Mouse (Mus musculus): Measurements from ENCODE around the gene Lrr1.
"Not testable (repeated sequence)": the region's sequence is repeated elsewhere in the genome, so short reads cannot be mapped to it uniquely, and the experiment has no call there.

Gene Lrr1

GRCm38 (mm10) chr12:69168461-69169106, at the start of gene Lrr1:
TSS of gene Lrr1 (plus strand) at chr12:69168814.
- peak; percentile 64 to 81 for DNase-seq (ENCODE audit: low spot score in 2 of 2)

GRCm38 (mm10) chr12:69119908-69120307, 48.7 kb upstream of the Lrr1 start:
- DNase-seq (ENCODE audit: low spot score in 2 of 2): no peak

DNA sequence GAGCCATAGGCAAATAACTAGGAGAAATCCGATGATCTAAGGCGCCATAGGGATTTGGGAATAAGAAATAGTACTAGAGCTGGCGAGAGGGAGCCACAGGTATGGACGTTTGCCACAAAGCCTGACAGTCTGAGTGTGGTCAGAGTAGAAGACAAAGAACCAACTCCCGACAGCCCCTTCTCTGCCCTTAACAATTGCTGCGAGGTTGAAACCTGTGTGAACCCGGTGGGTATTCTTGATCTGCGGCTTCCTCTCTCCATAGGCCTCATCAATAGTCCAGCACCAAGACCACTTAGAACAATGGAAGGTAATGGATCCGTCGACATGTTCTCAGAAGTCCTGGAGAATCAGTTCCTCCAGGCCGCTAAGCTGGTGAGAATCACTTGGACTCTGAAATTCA, 45.8 kb upstream of the Lrr1 start:
- DNase-seq (ENCODE audit: low spot score in 2 of 2): no peak

GRCm38 (mm10) chr12:69125066-69125465, 43.5 kb upstream of the Lrr1 start:
- DNase-seq (ENCODE audit: low spot score in 2 of 2): no peak

GRCm38 (mm10) chr12:69127170-69127569, 41.4 kb upstream of the Lrr1 start:
- DNase-seq (ENCODE audit: low spot score in 2 of 2): peak in 1 of 2 experiments; percentile 33

GRCm38 (mm10) chr12:69127626-69128025, 41.0 kb upstream of the Lrr1 start:
- no peak for DNase-seq (ENCODE audit: low spot score in 2 of 2)

DNA sequence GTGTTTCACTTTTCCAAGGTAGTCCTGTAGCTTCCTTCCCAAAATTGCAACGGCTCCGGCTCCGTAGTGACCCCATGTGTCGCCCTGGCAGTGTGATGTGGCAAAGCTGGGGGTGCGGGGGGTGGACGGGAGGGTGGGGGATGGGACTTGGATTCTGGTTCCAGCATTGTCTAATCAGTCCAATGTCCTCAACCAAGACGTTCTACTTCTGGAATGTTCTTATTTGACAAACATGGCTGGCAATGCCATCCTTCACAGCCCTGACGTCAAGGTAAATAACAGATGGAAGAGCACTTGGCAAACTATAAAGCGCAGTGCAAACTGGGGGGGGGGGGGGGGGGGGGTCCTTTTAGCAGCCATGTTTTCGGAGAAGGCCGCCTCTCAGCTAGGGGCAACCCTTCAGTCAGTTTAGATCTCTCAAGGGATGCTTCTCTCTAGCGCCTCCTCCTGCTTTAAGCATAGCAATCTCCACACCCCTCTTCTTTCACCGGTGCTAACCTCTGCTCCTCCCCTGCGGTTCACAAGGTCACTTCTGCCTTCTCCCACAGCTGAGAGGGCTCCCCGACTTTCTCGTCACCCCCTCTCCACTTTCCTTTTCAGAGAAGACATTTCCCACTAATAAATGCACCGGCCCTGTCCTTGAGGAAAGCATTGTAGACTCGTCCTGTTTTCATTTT, 38.8 kb upstream of the Lrr1 start:
- no peak for DNase-seq (ENCODE audit: low spot score in 2 of 2)

- no peak for DNase-seq (ENCODE audit: low spot score in 2 of 2)
Measured at GRCm38 (mm10) chr12:69130486-69130885, 38.1 kb upstream of the Lrr1 start.

- no peak for DNase-seq (ENCODE audit: low spot score in 2 of 2)
Measured at GRCm38 (mm10) chr12:69131267-69131666, 37.3 kb upstream of the Lrr1 start.

GRCm38 (mm10) chr12:69131981-69132380, 36.6 kb upstream of the Lrr1 start:
- peak in 1 of 2 experiments; percentile 14 for DNase-seq (ENCODE audit: low spot score in 2 of 2)

DNA sequence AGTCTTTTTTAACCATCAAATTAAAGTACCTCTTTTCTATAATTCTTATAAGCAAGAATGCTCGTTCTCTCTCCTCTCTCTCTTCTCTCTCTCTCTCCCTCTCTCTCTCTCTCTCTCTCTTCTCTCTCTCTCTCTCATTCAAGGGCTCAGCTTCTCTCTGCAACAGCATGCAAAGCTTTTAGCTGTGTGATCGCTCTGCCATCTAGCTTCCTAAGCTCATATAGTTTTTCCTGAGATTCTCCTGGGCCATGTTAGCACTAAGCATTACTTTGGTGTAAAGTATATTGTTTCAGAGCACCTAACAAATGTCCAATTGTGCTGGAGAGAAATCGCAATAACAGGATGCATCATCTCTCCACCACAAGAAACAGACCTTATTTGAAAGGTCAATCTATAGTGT, 29.4 kb upstream of the Lrr1 start:
- no peak for DNase-seq (ENCODE audit: low spot score in 2 of 2)

GRCm38 (mm10) chr12:69139841-69140240, 28.8 kb upstream of the Lrr1 start:
- no peak for DNase-seq (ENCODE audit: low spot score in 2 of 2)

DNA sequence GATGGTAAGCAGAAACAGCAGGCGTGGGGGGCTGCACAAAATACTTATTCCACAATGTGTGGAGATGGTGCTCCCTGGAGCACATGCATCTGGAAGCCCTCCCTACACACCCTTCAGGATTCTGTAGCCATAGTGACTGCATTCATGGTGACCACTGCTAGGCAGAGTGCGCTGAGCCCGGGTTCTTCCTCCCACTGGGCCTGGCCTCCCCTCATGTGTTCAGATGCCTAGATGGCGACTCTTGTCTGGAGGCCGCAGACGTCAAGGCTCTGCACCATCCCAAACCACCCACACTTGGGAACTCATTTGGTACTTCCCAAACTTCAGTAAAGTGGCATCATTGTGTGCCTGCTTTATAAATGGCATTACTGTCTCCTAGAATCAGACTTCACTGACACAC, 25.2 kb upstream of the Lrr1 start:
- no peak for DNase-seq (ENCODE audit: low spot score in 2 of 2)

- DNase-seq (ENCODE audit: low spot score in 2 of 2): no peak
Measured at GRCm38 (mm10) chr12:69147166-69147735, 21.4 kb upstream of the Lrr1 start.

DNA sequence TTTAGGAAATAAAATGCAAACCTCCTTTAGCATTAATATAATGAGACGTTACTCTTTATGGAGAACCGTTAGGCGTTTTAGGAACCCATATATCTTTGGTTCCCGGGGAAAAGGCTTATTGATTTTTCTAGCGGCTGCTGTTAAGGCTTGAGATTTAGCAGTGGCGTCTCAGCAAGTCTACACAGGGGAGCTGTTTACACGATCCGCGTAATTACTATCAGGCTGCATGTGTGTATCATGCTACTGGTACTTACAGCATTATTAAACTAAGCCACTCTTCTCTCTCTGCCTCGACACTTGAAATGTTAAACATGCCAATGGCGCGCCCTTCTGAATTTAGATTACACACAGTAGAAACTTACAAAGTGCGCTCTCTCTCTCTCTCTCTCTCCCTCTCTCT, 18.6 kb upstream of the Lrr1 start:
- DNase-seq (ENCODE audit: low spot score in 2 of 2): no peak

- DNase-seq (ENCODE audit: low spot score in 2 of 2): no peak
Measured at GRCm38 (mm10) chr12:69155923-69156322, 12.7 kb upstream of the Lrr1 start.

DNA sequence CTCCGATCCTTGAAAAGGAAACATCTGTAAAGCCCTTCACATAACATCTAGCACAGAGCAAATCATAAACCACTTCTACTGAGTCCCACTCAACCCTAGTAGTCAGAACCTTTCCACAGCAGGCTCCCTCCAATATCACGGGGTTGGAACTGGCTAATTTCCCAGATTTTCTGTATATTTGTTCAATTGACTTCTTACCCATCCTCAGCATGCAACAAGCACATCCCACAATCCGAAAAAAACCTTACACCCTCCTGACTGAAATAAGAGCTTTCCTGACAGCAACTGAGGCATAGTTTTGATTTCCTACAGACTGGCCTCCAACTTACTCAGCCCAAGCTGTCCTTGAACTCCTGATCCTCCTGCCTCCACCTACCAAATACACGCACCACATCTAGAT, 12.2 kb upstream of the Lrr1 start:
- DNase-seq (ENCODE audit: low spot score in 2 of 2): no peak

- DNase-seq (ENCODE audit: low spot score in 2 of 2): no peak
Measured at GRCm38 (mm10) chr12:69157107-69157506, 11.5 kb upstream of the Lrr1 start.

DNA sequence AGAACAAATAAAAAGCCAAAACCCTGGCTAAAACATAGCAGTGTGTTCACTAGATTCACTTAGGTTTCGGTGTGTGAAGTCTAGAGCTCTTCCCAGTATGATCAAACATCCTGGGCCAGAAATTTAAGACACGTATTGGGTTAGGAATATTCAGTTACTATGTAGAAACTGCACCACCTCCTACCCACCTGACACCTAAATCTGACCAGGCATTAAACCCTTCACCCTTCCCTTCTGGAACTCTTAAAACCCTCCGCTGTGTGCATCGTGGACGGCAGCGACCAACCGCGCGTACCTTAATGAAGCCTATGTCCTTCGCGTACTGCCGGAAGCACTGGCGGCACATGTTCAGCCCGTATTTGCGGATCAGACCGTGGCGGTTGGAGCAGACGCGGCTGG, 10.2 kb upstream of the Lrr1 start:
- DNase-seq (ENCODE audit: low spot score in 2 of 2): no peak

GRCm38 (mm10) chr12:69158765-69159577, 9.6 kb upstream of the Lrr1 start, which contains the start of gene Rps29:
TSS of gene Rps29 (minus strand) at chr12:69159186.
- DNase-seq (ENCODE audit: low spot score in 2 of 2): peak; percentile 94 to 95

DNA sequence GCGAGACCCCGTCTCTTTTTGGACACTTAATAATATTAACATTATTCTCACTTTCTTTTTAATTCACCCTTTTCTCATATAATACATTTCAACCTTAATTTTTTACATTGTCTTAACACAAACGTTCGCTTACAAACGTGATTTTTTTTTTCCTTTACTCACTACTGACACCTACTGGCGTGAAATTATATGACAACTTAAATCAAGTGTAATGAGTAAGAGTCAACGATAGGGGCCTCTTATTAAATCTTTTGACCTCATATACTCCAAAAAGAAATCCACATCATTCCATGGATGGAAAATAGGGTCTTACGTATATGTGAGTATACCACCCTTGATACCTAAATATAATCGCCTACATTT, 9.1 kb upstream of the Lrr1 start:
- DNase-seq (ENCODE audit: low spot score in 2 of 2): peak in 1 of 2 experiments; percentile 48

GRCm38 (mm10) chr12:69160677-69161076, 7.9 kb upstream of the Lrr1 start:
- not testable (repeated sequence) for DNase-seq (ENCODE audit: low spot score in 2 of 2)
